Mouse (Mus musculus) cerebellum, adult 2 months (tissue): ENCODE data around the gene Med29.

ENCODE experiments used
- CTCF ChIP-seq: fragments of 200-500 bp; IDR thresholded peaks from 2 replicates; pipeline ENCODE4 v1.5.1; 2011; ENCODE audit warnings: low read depth, mild to moderate bottlenecking, control low read depth, low read length, moderate library complexity, borderline replicate concordance; ENCODE audit not compliant: insufficient read depth
- POLR2A ChIP-seq: fragments of 200-500 bp; IDR thresholded peaks from 2 replicates; pipeline ENCODE4 v1.6.1; 2011; ENCODE audit warnings: low read length, control low read depth, borderline replicate concordance; ENCODE audit not compliant: insufficient read depth

DNA sequence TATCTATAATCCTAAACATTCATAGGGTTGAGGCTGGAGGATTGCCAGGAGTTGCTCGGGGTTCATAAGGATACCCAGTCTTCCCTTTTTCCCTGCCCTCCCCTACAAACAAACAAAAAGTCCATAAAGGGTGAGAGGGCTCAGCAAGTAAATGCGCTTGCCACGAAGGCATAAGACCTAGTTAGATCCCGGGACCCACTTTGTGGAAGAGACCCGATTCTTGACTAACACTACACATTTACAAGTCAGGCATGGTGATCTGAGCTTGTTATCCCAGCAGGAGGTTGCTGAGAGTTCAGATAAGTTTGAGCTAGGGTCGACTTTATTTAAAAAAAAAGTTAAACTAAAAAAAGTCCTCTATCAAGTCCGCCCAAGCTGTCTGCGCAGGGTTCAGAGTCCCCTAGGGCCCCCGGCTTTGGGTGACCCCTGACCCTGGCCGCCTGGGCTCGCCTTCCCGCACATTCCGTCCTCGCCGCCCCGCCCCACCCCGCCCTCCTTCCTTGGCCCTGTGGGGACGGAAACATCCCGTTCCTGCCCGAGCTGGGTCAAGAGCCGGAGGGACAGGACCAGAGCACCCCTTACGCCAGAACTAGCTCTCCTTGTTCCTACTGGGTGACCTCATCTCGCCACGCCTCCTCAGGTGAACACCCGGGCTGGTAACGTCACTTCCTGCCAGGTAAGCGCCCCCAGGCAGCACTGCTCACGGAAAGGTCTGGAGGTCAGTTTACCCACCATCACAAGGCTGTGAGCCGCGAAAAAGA is 16.3 kb downstream of the Med29 start:
- TF ChIP-seq CTCF (no peak), POLR2A (no peak)
